Mouse (Mus musculus): Measurements from ENCODE around the gene Kiss1.

DNA sequence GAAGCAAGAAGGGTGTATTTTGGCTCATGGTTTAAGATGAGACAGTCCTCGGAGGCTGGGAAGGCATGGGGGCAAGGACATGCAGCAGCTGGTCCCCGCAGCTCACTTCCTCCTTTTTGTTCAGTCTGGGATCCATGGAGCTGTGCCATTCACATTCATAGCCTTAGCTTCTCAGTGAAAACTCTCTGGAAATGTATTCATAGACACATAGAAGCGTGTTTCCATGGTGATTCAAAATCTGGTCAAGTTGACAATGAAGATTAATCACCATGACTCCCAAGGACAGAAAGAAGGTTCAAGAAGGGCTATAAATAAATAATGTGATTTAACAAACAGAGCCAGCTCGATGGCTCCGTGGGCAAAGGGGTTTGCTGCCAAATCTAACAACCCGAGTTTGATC, 12.3 kb downstream of the Kiss1 start:
- no peak for TF ChIP-seq CTCF (IDR thresholded peaks at IDR 0.05; ENCODE audit: low read depth)
- no peak for TF ChIP-seq EP300 (optimal IDR thresholded peaks at IDR 0.05)

Data from stomach, postnatal 0 days (tissue).